Comparison of ENCODE assay signal across 7 mouse cellular contexts in genomic region chr1:159232572-159233261, GRCm38 (mm10). TPM values are rescaled to one million over a fixed set of nuclear protein-coding genes. Genes with fewer than 3 reads are reported as not detected.
A peak's percentile ranks its signal among the peaks of the same experiment; 100 is the strongest.
DNase-seq lines count a peak whose midpoint lies in the region; ATAC-seq and TF ChIP-seq lines count a peak whose summit lies in the region.
"Not testable (repeated sequence)": the region's sequence is repeated elsewhere in the genome, so short reads cannot be mapped to it uniquely, and the experiment has no call there.

No protein-coding gene starts in this region.

- not testable (repeated sequence) for H3K4me1 ChIP-seq in intestine, postnatal 0 days (replicated peaks; ENCODE audit: control insufficient read depth, insufficient read depth, low read length); limb, embryonic 15.5 days
- H3K4me1 ChIP-seq in midbrain, embryonic 14.5 days (ENCODE audit: control insufficient read depth, insufficient read depth, low read length): peaks cover 31% of the 10 kb centered on the region

- WGBS in intestine, postnatal 0 days: under 1% methylated on average over 29 of the region's 47 CpGs
- WGBS in limb, embryonic 15.5 days: under 1% methylated on average over 28 of the region's 47 CpGs
- under 1% methylated on average over 23 of the region's 47 CpGs for WGBS in midbrain, embryonic 14.5 days

- H3K36me3 ChIP-seq in intestine, postnatal 0 days (ENCODE audit: control insufficient read depth, insufficient read depth); limb, embryonic 15.5 days; midbrain, embryonic 14.5 days (ENCODE audit: control insufficient read depth, insufficient read depth, low read length): not testable (repeated sequence)

- peak overlapping the region; percentile 70 for H3K4me2 ChIP-seq in intestine, postnatal 0 days (replicated peaks; ENCODE audit: low read depth)
- peak overlapping the region; percentile 49 for H3K4me2 ChIP-seq in limb, embryonic 15.5 days
- H3K4me2 ChIP-seq in midbrain, embryonic 14.5 days (ENCODE audit: low read length): peak overlapping the region; percentile 75

- TF ChIP-seq CTCF in intestine, postnatal 0 days (IDR thresholded peaks at IDR 0.05; ENCODE audit: low read depth): peak; percentile 39; the same call in 1 of the 2 replicates

- peak overlapping the region; percentile 88 for H3K27ac ChIP-seq in intestine, postnatal 0 days (ENCODE audit: low read depth, low read length)
- peak overlapping the region; percentile 98 for H3K27ac ChIP-seq in limb, embryonic 15.5 days
- peak overlapping the region; percentile 95 for H3K27ac ChIP-seq in midbrain, embryonic 14.5 days (replicated peaks; ENCODE audit: low read depth, low read length)

- H3K4me3 ChIP-seq in intestine, postnatal 0 days (ENCODE audit: low read depth, low read length): peak overlapping the region; percentile 77
- peak overlapping the region; percentile 68 for H3K4me3 ChIP-seq in limb, embryonic 15.5 days
- H3K4me3 ChIP-seq in midbrain, embryonic 14.5 days (replicated peaks; ENCODE audit: low read depth, low read length): peak overlapping the region; percentile 71

- not testable (repeated sequence) for H3K9me3 ChIP-seq in intestine, postnatal 0 days (ENCODE audit: control insufficient read depth); limb, embryonic 15.5 days; midbrain, embryonic 14.5 days (ENCODE audit: control insufficient read depth, low read length)

- not testable (repeated sequence) for H3K27me3 ChIP-seq in intestine, postnatal 0 days (replicated peaks; ENCODE audit: control insufficient read depth, insufficient read depth, low read length); limb, embryonic 15.5 days; midbrain, embryonic 14.5 days (ENCODE audit: control insufficient read depth, insufficient read depth, low read length)

- H3K9ac ChIP-seq in intestine, postnatal 0 days (ENCODE audit: low read depth, low read length): peak overlapping the region; percentile 65
- H3K9ac ChIP-seq in limb, embryonic 15.5 days: peak overlapping the region; percentile 60
- H3K9ac ChIP-seq in midbrain, embryonic 14.5 days (replicated peaks; ENCODE audit: low read length): peak overlapping the region; percentile 75

- DNase-seq in adrenal gland, adult 18-20 months (ENCODE audit: low spot score in 2 of 2): peak; percentile 37 to 41
- peak; percentile 19 for DNase-seq in embryo, embryonic 11.5 days (ENCODE audit: low read depth, low spot score)
- DNase-seq in heart, adult 8-10 months (ENCODE audit: low spot score): peak; percentile 19
- peak; percentile 55 for DNase-seq in midbrain, embryonic 14.5 days
- DNase-seq in spleen, postnatal 36 days (ENCODE audit: low spot score in 2 of 2): peak; percentile 9 to 13

- peak; percentile 66 for ATAC-seq in intestine, postnatal 0 days
- peak; percentile 42; the same call in 1 of the 2 replicates for ATAC-seq in limb, embryonic 15.5 days (ENCODE audit: insufficient number of reproducible peaks, low FRiP score, low TSS enrichment, low read depth)
- peak; percentile 63 for ATAC-seq in midbrain, embryonic 14.5 days (ENCODE audit: low FRiP score, low TSS enrichment)

RNA-seq across cellular contexts. Expression of gene Cop1, which starts 0.6 kb away (rescaled TPM):
- 100 to 1,000 TPM; 122 to 181 TPM for total RNA-seq in adrenal gland, adult 18-20 months (2021)
- total RNA-seq in heart, adult 8-10 months (2022): 100 to 1,000 TPM; 107 to 139 (median 124) TPM
- polyA plus RNA-seq in intestine, postnatal 0 days (2015; fragmentation: Nextera tagmentation; extraction: Ambion mirVana): 32.4 and 32.8 TPM in 2 replicates
- 61.8 and 64.2 TPM in 2 replicates for polyA plus RNA-seq in limb, embryonic 15.5 days (2015; fragmentation: Nextera tagmentation; extraction: Ambion mirVana)
- polyA plus RNA-seq in midbrain, embryonic 14.5 days (2014; fragmentation: Nextera tagmentation; extraction: Ambion mirVana): 52.5 and 57.7 TPM in 2 replicates

Comparison
In these comparisons a context has a peak if more than half of its experiments do, and no peak if none do; other contexts are left out.
1. Peak in every context shown above with its lines: DNase-seq, ATAC-seq, H3K4me3 ChIP-seq and H3K27ac ChIP-seq.